Mouse (Mus musculus) embryo, embryonic 9.5 days (tissue): Measurements from ENCODE around the gene Hmbs.
"Not testable (repeated sequence)": the region's sequence is repeated elsewhere in the genome, so short reads cannot be mapped to it uniquely, and the experiment has no call there.

ENCODE experiments used
- DNase-seq: peaks from one replicate; pipeline ENCODE4 v3.0.0-alpha.2; 2017; ENCODE audit errors: extremely low spot score

The Hmbs gene

GRCm38 (mm10) chr9:44325032-44325767, 18.8 kb downstream of the Hmbs start:
- not testable (repeated sequence) for DNase-seq

- no peak for DNase-seq
Observed at GRCm38 (mm10) chr9:44324147-44324546, 19.9 kb downstream of the Hmbs start.

GRCm38 (mm10) chr9:44323656-44324055, 20.4 kb downstream of the Hmbs start:
- DNase-seq, result not testable (repeated sequence)

GRCm38 (mm10) chr9:44320799-44321133, 23.3 kb downstream of the Hmbs start:
- DNase-seq, result no peak

- peak; percentile 93 for DNase-seq
Observed at GRCm38 (mm10) chr9:44319887-44320798, 23.9 kb downstream of the Hmbs start, which contains the start of gene C2cd2l. TSS of gene C2cd2l (minus strand) at chr9:44320285.

GRCm38 (mm10) chr9:44319105-44319886, 24.7 kb downstream of the Hmbs start:
- DNase-seq, result peak; percentile 42

GRCm38 (mm10) chr9:44318826-44319095, 25.3 kb downstream of the Hmbs start:
- no peak for DNase-seq

GRCm38 (mm10) chr9:44318076-44318825, 25.8 kb downstream of the Hmbs start:
- no peak for DNase-seq

- DNase-seq, result no peak
Observed at GRCm38 (mm10) chr9:44317452-44317851, 26.6 kb downstream of the Hmbs start.

GRCm38 (mm10) chr9:44314910-44315309, 29.1 kb downstream of the Hmbs start:
- DNase-seq, result no peak

GRCm38 (mm10) chr9:44314257-44314547, 29.8 kb downstream of the Hmbs start:
- DNase-seq, result no peak

GRCm38 (mm10) chr9:44313476-44314256, 30.4 kb downstream of the Hmbs start:
- DNase-seq, result no peak

GRCm38 (mm10) chr9:44311136-44312134, 32.6 kb downstream of the Hmbs start:
- peak; percentile 46 for DNase-seq

- DNase-seq, result no peak
Observed at GRCm38 (mm10) chr9:44310750-44311135, 33.3 kb downstream of the Hmbs start.

- DNase-seq, result no peak
Observed at GRCm38 (mm10) chr9:44309756-44310155, 34.3 kb downstream of the Hmbs start.

- DNase-seq, result no peak
Observed at GRCm38 (mm10) chr9:44307248-44307647, 36.8 kb downstream of the Hmbs start.

GRCm38 (mm10) chr9:44306532-44306931, 37.5 kb downstream of the Hmbs start:
- no peak for DNase-seq

- peak; percentile 99 for DNase-seq
Observed at GRCm38 (mm10) chr9:44305466-44306079, 38.5 kb downstream of the Hmbs start, which contains the start of gene Hinfp. TSS of gene Hinfp (minus strand) at chr9:44305671.

- not testable (repeated sequence) for DNase-seq
Observed at GRCm38 (mm10) chr9:44300001-44300400, 44.0 kb downstream of the Hmbs start.
